In genomic region chr13:92530721-92531211, GRCm38 (mm10) we compare ENCODE assay signal across 1 mouse cellular context.
TF ChIP-seq lines count a peak whose summit lies in the region.

Zfyve16 (minus strand) TSS chr13:92530868.

TF ChIP-seq in MEL, 35 proteins besides CTCF, POLR2A, EP300 and RAD21 (continued from another document):
- peak; percentile 89 for TF ChIP-seq MAX (IDR thresholded peaks at IDR 0.05; ENCODE audit: low read length)
- peak; percentile 70; the same call in 1 of the 2 replicates for TF ChIP-seq ZMIZ1 (IDR thresholded peaks at IDR 0.05; ENCODE audit: low read depth, low read length)
- TF ChIP-seq POLR2AphosphoS2 (IDR thresholded peaks at IDR 0.05; ENCODE audit: low read length) = peak; percentile 77; the same call in 1 of the 2 replicates
- no peak for TF ChIP-seq RCOR1 (IDR thresholded peaks at IDR 0.05; ENCODE audit: low read depth, low read length)
- TF ChIP-seq ELF1 (IDR thresholded peaks at IDR 0.05; ENCODE audit: low read depth, low read length) = peak; percentile 78
- TF ChIP-seq JUND (IDR thresholded peaks at IDR 0.05; ENCODE audit: low read depth, low read length) = no peak
